Mouse (Mus musculus) right cerebral cortex, postnatal 14 days (tissue): Measurements from ENCODE around the gene Nynrin.

Experiments
- DNase-seq: peaks from one replicate; pipeline ENCODE4 v3.0.0; 2022

Nynrin gene

DNA sequence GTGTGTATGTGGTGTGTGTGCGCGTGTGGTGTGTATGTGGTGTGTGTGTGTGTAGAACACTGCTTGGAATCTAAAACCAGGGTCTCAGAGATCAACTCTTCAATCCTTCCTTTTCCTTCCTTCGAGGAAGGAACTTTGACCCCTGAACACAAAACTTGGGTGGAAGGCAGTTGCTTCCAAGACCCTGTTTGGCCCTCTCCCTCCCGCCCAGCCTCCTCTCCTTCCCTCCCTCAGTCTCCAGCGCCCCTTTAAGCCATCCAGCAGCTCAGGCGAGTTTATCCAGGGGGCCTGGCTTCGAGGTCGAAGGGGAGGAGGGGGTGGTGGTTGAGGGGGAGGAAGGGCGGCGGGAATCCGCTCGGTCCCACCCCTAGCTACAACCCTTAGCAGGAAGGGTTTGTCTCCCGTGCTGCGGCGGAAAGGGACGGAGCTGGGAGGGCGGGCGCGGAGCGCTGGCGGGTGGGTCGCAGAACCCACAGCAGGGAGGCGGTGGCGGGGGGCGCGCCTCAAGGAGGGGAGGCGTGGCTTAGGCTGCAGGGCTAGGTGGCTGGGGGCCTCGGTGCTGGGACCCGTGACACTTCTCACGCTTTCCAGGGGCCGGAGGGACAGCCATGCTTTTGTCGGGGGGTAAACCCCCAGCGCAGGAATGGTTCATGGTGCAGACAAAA is at the start of gene Nynrin:
TSS of gene Nynrin (plus strand) at position 390 of the 665 bp plus-strand sequence.
- DNase-seq, result peak; percentile 47

GRCm38 (mm10) chr14:55814885-55815284 is 38.9 kb upstream of the Nynrin start:
- DNase-seq, result peak; percentile 52

DNA sequence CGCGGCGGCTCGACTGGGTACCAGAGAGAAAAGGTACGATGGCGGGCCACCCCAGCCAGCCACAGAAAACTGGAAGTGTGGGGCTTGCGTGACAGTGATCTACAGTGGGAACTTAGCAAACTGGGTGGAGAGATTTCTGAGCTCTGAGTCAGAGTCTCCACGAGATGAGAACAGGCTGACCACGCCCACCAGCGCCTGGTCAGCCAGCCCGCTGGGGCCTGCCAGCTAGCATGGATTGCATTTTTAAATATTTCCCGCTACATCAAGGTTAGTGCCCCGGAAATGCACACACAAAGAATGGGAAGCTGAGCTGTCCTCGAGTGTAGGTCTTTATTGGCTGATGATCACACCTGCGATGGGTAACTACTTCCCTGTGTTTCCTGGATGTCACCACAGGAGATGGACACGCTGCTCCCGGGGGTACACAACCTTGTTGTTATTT is 38.5 kb upstream of the Nynrin start:
- DNase-seq, result no peak

GRCm38 (mm10) chr14:55819845-55820405 is 33.9 kb upstream of the Nynrin start:
- DNase-seq, result no peak

- DNase-seq, result no peak
These were observed 33.2 kb upstream of the Nynrin start for GRCm38 (mm10) chr14:55820576-55820975.

DNA sequence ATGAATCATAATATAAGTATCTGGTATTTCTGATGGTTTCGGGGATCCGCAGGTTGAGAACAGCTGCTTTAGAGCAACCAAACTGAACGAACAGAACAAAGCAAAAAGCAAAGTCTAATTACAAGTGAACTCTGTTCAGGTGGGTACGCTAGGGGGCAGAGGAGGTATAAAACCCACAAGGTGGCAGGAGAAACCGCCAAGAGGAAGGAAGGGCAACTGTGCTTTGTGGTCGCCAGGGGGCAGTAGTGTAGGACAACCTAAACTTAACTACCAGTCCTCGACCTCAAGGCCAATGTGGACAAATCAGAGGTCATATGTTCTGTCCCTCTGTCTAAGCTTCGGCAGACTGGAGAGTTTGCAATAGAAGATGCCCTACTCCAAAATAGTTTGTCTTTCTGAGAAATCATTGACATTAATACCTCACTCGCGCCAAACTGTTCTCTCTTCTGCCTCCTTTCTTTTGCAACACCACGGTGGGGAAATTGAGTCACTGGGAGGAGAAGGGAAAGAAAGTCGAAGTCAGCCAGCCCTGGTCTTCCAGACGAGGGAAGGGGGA is 31.3 kb upstream of the Nynrin start:
- DNase-seq, result peak; percentile 58

DNA sequence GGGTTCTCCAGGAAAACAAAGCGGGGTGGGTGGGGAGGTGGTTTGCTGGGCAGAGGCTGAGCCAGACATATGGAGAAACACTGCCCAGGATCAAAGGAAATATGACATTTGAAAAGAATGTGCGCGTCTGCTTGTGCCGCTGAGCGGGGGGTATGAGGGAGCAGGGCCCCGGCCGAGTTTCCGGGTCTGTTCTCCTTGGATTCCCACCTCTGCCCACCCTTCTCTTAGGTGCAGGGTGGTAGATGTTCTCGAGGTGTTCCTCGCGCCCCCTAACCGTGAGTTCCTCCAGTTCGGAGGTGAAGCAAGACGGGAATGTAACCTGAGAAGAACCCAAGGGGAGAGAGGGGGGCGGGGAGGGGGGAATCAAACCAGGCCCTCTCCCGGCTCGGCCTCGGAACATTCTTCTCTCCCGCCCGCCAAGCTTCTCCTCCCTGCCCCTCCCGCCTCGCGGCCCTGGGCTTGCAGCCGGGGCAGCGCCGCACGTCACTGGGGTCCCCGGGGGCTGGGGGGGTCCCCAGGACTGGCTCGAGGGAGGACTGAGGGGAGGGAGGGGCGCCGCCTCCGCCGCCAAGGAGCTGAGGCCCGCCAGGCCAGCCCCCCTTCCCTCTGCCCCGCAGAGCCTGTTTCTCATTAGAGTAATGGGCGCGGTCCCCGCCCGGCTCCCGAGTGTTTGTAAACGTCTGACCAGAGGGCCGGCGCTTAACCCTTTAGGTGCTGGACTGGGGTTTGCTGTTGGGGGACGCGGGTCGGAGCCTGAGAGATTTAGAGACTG is 30.6 kb upstream of the Nynrin start, which contains the start of gene Nfatc4:
TSS of gene Nfatc4 (plus strand) at position 154 of the 772 bp plus-strand sequence.
- DNase-seq, result peak; percentile 56

GRCm38 (mm10) chr14:55824001-55824480 is 29.8 kb upstream of the Nynrin start:
- no peak for DNase-seq

- DNase-seq, result no peak
These were observed 29.2 kb upstream of the Nynrin start for GRCm38 (mm10) chr14:55824481-55825215.

- DNase-seq, result peak; percentile 31
These were observed 28.4 kb upstream of the Nynrin start for GRCm38 (mm10) chr14:55825216-55826051.

DNA sequence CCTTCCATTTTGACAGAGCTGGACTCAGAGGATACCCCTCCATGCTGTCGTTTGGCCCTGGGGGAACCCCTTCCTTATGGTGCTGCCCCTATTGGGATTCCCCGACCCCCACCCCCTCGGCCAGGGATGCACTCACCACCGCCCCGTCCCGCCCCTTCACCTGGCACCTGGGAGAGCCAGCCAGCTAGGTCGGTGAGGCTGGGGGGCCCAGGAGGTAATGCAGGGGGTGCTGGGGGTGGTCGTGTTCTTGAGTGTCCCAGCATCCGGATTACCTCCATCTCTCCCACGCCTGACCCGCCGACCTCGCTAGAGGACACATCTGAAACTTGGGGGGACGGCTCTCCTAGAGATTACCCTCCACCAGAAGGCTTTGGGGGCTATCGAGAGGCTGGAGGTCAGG is 27.7 kb upstream of the Nynrin start:
- no peak for DNase-seq

DNA sequence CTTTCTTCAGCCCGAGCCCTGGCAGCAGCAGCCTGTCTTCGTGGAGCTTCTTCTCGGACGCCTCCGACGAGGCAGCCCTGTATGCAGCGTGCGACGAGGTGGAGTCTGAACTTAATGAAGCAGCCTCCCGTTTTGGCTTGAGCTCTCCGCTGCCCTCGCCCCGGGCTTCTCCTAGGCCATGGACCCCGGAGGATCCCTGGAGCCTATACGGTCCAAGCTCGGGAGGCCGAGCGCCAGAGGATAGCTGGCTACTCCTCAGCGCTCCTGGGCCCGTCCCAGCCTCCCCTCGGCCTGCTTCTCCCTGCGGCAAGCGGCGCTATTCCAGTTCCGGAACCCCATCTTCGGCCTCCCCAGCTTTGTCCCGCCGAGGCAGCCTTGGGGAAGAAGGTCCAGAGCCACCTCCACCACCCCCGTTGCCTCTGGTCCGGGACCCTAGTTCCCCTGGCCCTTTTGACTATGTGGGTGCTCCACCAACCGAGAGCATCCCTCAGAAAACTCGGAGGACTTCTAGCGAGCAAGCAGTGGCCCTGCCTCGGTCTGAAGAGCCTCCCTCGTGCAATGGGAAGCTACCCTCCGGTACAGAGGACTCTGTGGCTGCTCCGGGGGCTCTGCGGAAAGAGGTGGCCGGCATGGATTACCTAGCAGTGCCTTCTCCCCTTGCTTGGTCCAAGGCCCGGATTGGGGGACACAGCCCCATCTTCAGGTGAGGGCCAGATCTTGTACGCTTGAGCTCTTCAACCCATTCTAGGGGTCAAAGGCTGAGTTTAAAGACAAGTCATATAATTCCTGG is 27.1 kb upstream of the Nynrin start:
- DNase-seq, result no peak

DNA sequence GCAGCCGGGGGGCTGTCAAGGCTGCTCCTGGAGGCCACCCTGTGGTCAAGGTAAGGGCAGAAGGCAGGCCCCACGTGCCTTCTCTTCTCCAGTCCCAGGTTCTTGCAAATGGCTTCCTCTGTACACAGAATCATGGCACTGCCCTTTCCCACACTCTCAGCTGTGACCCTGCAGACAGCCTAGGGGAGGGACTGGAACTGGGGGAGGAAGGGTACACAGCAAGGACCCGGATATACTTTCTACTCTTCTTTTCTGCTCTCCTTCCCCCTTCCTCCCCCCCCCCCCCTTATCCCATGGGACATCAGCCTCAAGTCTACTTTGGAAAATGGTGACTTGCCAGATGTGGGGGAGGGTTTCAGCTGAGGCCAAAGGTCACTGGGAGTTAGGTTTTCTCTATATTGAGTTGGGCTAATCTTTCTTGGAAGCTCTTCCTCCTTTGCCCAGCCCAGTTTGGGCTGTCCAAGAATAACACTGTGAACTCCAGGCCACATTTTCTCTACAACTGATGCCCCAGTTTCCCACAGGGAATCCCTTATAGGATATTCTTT is 25.0 kb upstream of the Nynrin start:
- no peak for DNase-seq

- DNase-seq, result no peak
These were observed 24.0 kb upstream of the Nynrin start for GRCm38 (mm10) chr14:55829854-55830253.

- no peak for DNase-seq
These were observed 23.5 kb upstream of the Nynrin start for GRCm38 (mm10) chr14:55830331-55830730.

DNA sequence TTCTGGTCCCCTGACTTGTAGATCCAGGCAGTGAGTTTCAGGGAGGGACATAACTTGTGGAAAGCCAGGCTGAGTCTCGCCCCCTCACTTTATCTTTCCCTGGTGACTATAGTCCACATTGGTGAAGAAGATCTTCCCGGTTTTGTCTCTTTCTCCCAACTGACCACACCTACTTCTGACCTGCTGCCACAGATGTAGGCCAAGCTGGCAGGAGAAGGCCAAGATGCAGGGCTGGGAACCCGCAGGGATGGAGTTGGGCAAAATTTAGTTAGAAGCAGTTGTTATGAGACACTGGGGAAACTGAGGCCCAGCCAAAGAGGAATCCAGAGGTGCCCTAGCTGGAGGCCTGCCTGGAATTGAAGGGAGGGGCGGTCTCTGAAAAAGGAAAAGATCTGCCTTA is 20.7 kb upstream of the Nynrin start:
- no peak for DNase-seq

- DNase-seq, result no peak
These were observed 18.8 kb upstream of the Nynrin start for GRCm38 (mm10) chr14:55834808-55835533.

- no peak for DNase-seq
These were observed 15.5 kb upstream of the Nynrin start for GRCm38 (mm10) chr14:55838312-55838711.

DNA sequence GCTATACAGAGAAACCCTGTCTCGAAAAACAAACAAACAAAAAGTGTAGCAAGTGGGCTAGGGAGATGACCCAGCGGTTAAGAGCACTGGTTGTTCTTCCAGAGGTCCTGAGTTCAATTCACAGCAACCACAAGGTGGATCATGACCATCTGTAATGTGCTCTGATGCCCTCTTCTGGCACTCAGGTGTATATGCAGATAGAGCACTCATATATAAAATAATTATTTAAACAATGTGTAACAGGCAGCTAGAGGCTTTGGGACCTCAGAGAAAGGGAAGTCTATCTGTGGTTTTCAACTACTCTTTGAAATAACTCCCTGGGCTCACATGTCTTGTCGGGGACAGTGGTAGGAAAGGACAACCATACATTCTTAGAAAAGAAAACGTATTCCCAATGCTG is 15.1 kb upstream of the Nynrin start:
- no peak for DNase-seq

DNA sequence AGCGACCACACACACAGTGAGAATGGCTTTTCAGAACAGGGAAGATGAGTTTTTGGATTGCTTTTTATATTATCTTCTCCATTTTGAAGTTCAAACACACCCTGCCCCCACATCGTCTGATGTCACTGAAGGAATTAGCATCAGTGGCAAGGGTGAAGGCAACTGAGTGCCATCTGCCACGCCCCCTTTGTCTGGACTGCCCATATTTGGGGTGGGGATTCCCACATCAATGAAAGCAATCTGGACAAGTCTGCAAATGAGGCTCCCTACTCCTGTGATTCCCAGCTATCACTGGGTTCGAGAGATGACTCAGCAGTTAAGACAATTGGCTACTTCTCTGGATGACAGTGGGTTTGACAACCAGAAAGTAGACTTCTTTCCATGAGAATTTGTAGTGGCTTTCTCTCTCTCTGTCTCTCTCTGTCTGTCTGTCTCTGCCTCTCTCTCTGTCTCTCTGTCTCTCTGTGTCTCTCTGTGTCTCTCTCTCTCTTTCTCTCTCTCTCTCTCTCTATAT is 12.9 kb upstream of the Nynrin start:
- no peak for DNase-seq
